Mouse (Mus musculus) stomach, postnatal 0 days (tissue): ENCODE results near the gene Pfdn2. TPM values are rescaled to one million over a fixed set of nuclear protein-coding genes. Genes with fewer than 3 reads are reported as not detected.

Source experiments
- ATAC-seq: fragments of 200-750 bp; cut with Nextera tagmentation; 2 replicates; pipeline ENCODE4 v1.8.0; 2017; ENCODE audit not compliant: low FRiP score, low TSS enrichment
- DNase-seq: peaks from one replicate; pipeline ENCODE4 v3.0.0-alpha.2; 2016; ENCODE audit warnings: low spot score
- H3K27ac ChIP-seq: fragments of 300-500 bp; sonication (generic); replicated peaks from 2 replicates; pipeline ENCODE4 v1.5.1; 2014; ENCODE audit warnings: mild to moderate bottlenecking, control low read depth
- H3K27me3 ChIP-seq: fragments of 300-500 bp; sonication (generic); 2 replicates; pipeline ENCODE4 v1.6.1; 2014; ENCODE audit warnings: low read length; ENCODE audit not compliant: control insufficient read depth, insufficient read depth
- H3K36me3 ChIP-seq: fragments of 300-500 bp; sonication (generic); 2 replicates; pipeline ENCODE4 v1.6.1; 2014; ENCODE audit warnings: low read length, mixed read lengths; ENCODE audit not compliant: control insufficient read depth, insufficient read depth
- H3K4me1 ChIP-seq: fragments of 300-500 bp; sonication (generic); replicated peaks from 2 replicates; pipeline ENCODE4 v1.6.1; 2014; ENCODE audit warnings: antibody characterized with exemption; ENCODE audit not compliant: control insufficient read depth, insufficient read depth
- H3K4me2 ChIP-seq: fragments of 300-500 bp; sonication (generic); replicated peaks from 2 replicates; pipeline ENCODE4 v1.6.1; 2014; ENCODE audit warnings: low read depth, mild to moderate bottlenecking, control low read depth, moderate library complexity
- H3K4me3 ChIP-seq: fragments of 300-500 bp; sonication (generic); 2 replicates; pipeline ENCODE4 v1.5.1; 2014; ENCODE audit warnings: low read depth, low read length, control low read depth
- H3K9ac ChIP-seq: fragments of 300-500 bp; sonication (generic); 2 replicates; pipeline ENCODE4 v1.6.1; 2014; ENCODE audit warnings: mild to moderate bottlenecking, low read length, control low read depth, mixed read lengths
- H3K9me3 ChIP-seq: fragments of 300-500 bp; sonication (generic); 2 replicates; pipeline ENCODE4 v1.6.1; 2016; ENCODE audit warnings: low read length; ENCODE audit not compliant: control insufficient read depth
- CTCF ChIP-seq: IDR thresholded peaks from 2 replicates; pipeline ENCODE4 v1.5.1; 2016; ENCODE audit warnings: antibody characterized with exemption, low read depth, mild to moderate bottlenecking, moderate library complexity
- EP300 ChIP-seq: optimal IDR thresholded peaks from 2 replicates; pipeline ENCODE3; 2016; ENCODE audit warnings: antibody characterized with exemption
- WGBS: fragments of 180-500 bp; shearing (Covaris S2); extraction: QIAGEN DNeasy Blood & Tissue Kit; methylation state at CpG from one replicate; pipeline ENCODE4 v1.1.7; 2014; 5-methylcytosine and 5-hydroxymethylcytosine counted together
- polyA plus RNA-seq: library from polyadenylated mRNA; unstranded; fragments of >200 nt; fragmentation: Nextera tagmentation; extraction: Ambion mirVana; gene quantifications from 2 replicates; pipeline ENCODE4 v1.2.1, GENCODE M21; 2015

Pfdn2 gene
- polyA plus RNA-seq, 1 experiment from 2014 or later = 71.1 TPM

DNA sequence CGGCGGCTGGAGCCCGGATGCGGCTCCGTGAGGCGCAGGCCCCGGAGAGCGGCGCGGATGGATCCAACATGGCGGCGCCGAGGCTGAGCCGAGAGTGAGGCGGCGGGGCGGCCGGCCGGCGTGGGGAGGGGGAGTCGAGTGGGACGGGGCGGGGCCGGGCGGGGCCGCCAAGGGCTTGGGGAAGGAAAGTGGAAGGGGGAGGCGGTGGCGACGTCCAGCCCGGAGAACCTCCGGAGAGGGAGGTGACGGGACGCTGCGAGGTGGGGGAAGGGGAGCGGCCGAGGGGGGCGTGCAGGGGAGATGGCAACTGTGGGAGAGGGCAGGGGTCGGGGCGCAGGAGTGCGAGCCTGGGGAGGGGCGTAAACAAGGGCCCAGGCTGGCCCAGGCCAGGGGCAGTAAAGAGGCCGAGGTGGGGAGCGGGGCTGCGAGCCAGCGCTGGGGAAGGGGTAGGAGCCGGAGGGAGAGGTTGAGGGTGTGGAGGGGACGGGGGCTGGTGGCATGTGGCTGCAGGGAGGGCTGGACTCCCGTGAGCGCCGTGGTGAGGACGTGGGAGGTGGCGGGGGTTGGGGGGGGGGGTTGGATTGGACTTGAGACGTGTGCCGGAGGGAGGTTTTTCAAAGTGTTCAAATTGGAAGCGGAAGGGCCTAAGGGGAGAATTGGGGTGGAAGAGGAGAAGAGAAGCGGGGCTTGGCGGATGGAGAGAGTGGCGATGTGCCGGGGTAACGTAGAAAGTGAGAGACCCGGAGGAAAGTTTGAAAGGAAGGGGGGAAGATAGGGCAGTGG is 15.8 kb upstream of the Pfdn2 start:
- Histone ChIP-seq H3K9ac (peak overlapping the region; percentile 93), H3K4me2 (peak overlapping the region; percentile 84), H3K4me1 (0 out of 2 replicates have a peak, but pooled peaks cover 4% of the 10 kb centered on the region), H3K4me3 (peak overlapping the region; percentile 88), H3K9me3 (no peaks in the 10 kb centered on the region), H3K27ac (peak overlapping the region; percentile 99), H3K27me3 (no peaks in the 10 kb centered on the region), H3K36me3 (no peaks in the 10 kb centered on the region; the same call in 1 of the 2 replicates)
- peak; percentile 84 for ATAC-seq
- DNase-seq = no peak
- TF ChIP-seq EP300 = no peak
- TF ChIP-seq CTCF = no peak
- 1% methylated on average over 49 of the region's 61 CpGs for WGBS

DNA sequence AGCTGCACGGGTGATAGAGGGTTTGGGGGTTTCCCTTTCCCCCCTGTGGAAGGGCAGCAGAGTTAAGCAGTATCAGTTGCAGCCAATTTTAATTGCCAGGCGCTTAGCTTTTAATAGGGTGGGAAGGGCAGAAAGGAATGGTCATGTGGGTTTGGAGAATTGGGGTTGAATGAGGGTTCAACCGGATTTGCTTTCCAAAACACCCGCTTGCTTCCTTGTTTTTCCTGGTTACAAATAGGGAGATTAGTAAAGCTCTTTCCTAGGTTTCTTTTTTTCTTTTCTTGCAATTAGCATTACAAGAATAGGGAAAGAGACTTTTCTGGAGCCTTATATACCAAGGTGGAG is 15.3 kb upstream of the Pfdn2 start:
- no peaks in the 10 kb centered on the region; the same call in 1 of the 2 replicates for H3K36me3 ChIP-seq
- ATAC-seq = peak; percentile 4; the same call in 1 of the 2 replicates
- no peak for TF ChIP-seq CTCF
- no peak for TF ChIP-seq EP300
- DNase-seq = no peak
- peak overlapping the region; percentile 84 for H3K4me2 ChIP-seq
- H3K9me3 ChIP-seq = no peaks in the 10 kb centered on the region
- no peaks in the 10 kb centered on the region for H3K27me3 ChIP-seq
- peak overlapping the region; percentile 99 for H3K27ac ChIP-seq
- 0 out of 2 replicates have a peak, but pooled peaks cover 4% of the 10 kb centered on the region for H3K4me1 ChIP-seq
- 0% methylated on average over 4 of the region's 4 CpGs for WGBS
- H3K4me3 ChIP-seq = peak overlapping the region; percentile 88
- peak overlapping the region; percentile 93 for H3K9ac ChIP-seq

DNA sequence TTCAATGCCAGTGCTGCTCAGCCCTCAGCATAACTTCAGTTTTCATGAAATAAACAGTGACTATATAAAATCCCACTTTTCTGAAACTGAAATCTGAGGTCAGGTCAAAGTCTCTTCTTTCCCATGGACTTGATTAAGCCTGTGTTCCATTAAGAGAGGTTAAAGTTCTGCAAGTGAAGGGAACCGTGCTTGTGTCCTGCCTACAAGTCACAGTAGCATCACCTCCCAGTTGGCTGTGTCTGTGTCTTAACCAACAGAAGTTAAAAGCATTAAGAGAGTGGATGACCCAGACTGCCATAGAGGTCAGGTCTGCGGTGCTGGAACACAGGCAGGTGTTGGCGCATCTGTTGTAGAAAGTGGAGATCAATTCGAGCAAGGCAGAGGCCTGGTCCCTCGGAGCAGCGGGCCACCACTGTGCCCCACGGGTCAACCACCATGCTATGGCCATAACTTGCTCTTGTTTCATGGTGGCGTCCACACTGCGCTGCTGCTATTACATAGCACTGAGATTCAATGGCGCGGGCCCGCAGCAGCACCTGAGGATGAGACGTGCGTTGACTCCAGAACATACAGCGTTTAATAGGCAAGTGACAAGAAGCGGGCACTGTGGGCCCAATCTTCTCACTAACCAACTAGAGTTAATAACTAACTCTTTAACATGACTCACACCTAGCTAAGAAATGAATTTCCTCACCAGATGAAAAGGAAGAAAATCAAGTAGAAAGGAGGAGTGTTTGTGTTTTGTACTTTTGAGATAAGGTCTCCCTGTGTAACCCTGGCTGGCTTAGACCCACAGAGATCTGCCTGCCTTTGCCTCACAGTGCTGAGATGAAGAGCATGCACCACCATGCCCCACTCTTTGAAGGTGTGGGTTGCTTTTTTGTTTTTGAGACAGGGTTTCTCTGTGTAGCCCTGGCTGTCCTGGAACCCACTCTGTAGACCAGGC is 2.9 kb upstream of the Pfdn2 start:
- no peak for TF ChIP-seq EP300
- TF ChIP-seq CTCF = no peak
- no peaks in the 10 kb centered on the region for H3K4me1 ChIP-seq
- H3K9me3 ChIP-seq = no peaks in the 10 kb centered on the region
- peak; percentile 45 for DNase-seq
- H3K27ac ChIP-seq = 0 out of 2 replicates have a peak overlapping the region, but pooled peaks have one; percentile 18
- no peak overlapping the region for H3K4me2 ChIP-seq
- no peaks in the 10 kb centered on the region for H3K27me3 ChIP-seq
- no peak overlapping the region for H3K9ac ChIP-seq
- no peak overlapping the region for H3K4me3 ChIP-seq
- ATAC-seq = peak; percentile 66
- peaks cover 18% of the 10 kb centered on the region for H3K36me3 ChIP-seq
- 78% methylated on average over 16 of the region's 16 CpGs for whole genome bisulfite sequencing

DNA sequence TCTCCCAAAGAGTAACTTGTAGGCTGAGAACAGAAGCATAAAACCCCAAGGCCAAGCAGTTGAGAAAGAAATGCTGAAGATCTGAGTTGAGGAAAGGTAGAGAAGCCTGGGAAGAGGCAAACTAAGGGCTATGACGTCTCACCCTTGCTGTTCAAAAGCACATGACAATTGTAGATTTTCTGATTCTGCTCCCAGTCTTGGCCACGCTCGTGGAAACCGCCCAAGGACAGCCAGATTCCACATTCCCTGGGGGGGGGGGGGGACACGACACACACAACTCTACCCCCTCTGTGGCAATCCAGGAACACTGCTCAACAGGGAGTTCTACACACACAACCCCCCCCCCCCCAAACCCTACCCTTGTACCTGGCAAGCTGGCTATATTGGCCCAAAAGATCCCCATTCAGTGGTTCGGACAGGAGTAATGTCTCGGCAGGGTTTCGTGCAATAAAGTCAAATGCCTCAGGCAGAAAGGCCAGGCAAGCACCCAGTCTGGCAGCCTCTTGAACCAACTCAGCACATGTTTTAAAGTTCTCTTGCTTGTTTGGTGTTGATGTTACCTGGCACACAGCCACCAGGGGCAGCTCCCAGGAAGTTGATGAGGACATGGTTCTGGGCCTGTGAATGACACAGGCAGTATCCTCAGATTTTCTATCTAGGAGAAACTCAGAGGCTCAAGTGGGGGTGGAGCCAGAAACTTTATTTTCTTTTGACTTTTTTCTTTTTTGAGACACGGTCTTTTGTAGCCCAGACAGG is 1.4 kb upstream of the Pfdn2 start:
- H3K4me3 ChIP-seq = no peak overlapping the region
- peaks cover 14% of the 10 kb centered on the region for H3K36me3 ChIP-seq
- no peaks in the 10 kb centered on the region for H3K4me1 ChIP-seq
- TF ChIP-seq EP300 = no peak
- TF ChIP-seq CTCF = peak; percentile 31; the same call in 1 of the 2 replicates
- DNase-seq (peak; percentile 76), ATAC-seq (peak; percentile 37)
- 77% methylated on average over 8 of the region's 9 CpGs for WGBS
- H3K4me2 ChIP-seq = peak overlapping the region; percentile 83; the same call in 1 of the 2 replicates
- H3K9me3 ChIP-seq = no peaks in the 10 kb centered on the region
- no peak overlapping the region for H3K9ac ChIP-seq
- H3K27me3 ChIP-seq = no peaks in the 10 kb centered on the region
- no peak overlapping the region for H3K27ac ChIP-seq

DNA sequence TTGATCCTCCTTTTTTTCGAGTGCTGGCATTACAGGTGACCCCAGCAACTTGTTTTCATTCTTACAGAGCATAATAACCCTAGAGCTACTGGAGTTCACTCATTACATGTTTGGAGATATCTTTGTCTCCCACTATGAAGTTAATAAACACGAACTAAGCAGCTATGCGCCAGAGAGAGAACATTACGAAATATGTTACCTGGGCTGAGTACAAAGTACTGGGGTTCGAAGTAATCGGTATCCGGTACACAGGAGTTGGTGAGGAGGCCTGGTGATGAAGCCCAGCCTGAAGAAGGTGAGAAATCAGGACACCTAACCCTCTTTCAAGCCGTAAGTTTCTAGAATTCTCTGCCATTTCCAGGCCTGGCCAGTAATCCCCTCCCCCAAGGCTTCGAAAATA is 755 bp upstream of the Pfdn2 start:
- H3K4me3 ChIP-seq = peak overlapping the region; percentile 94
- H3K4me2 ChIP-seq = peak overlapping the region; percentile 83
- DNase-seq (no peak), ATAC-seq (peak; percentile 9; the same call in 1 of the 2 replicates)
- TF ChIP-seq EP300 = no peak
- no peak for TF ChIP-seq CTCF
- no peaks in the 10 kb centered on the region for H3K9me3 ChIP-seq
- peak overlapping the region; percentile 75 for H3K9ac ChIP-seq
- no peaks in the 10 kb centered on the region for H3K4me1 ChIP-seq
- H3K36me3 ChIP-seq = peaks cover 13% of the 10 kb centered on the region
- WGBS = 67% methylated on average over 9 of the region's 9 CpGs
- no peaks in the 10 kb centered on the region for H3K27me3 ChIP-seq
- H3K27ac ChIP-seq = peak overlapping the region; percentile 77
